Mouse (Mus musculus): Measurements from ENCODE around the gene Tmem132c. TPM values are rescaled to one million over a fixed set of nuclear protein-coding genes. Genes with fewer than 3 reads are reported as not detected.

The Tmem132c gene
- polyA plus RNA-seq, 1 experiment = not detected

DNA sequence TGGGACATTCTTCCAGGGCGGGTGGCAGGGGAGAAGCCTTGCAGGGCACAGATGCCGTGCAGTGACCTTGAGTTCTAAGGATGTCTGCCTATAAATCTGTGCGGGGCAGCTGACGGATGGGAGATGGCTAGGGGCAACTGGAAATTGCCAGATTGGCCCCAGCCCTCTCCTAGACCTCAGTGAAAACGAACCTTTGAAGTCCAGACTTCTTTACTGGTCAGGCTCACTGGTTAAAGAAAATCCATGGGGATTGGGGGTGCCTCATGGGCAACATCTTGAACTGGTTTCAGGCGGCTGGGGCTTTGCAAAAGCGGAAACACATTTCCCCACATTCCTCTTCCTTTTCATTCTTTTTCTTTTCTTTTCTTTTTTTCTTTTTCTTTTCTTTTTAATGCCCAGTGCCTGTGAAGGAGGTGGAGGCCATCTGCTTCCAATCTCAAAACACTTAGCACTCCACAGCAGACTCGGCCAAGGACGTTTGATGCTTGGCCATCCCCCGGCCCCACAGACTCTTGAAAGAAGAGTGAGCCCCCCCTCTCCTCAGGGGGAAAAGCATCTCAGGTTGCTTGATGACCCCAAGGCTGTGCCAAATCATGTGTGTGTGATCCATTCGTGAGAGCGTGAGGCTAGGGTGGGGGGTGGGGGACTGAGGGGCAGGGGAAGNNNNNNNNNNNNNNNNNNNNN lies 77.6 kb downstream of the Tmem132c start:
- Histone ChIP-seq H3ac (ENCODE audit: control insufficient read depth, insufficient read length) (no peak overlapping the region), H3K27me3 (ENCODE audit: control insufficient read depth, insufficient read depth, insufficient read length) (no peaks in the 10 kb centered on the region), H3K79me2 (ENCODE audit: control insufficient read depth, insufficient read depth) (no peaks in the 10 kb centered on the region), H3K36me3 (ENCODE audit: control insufficient read depth, insufficient read depth) (no peaks in the 10 kb centered on the region), H3K4me3 (no peak overlapping the region), H3K4me2 (ENCODE audit: low read depth) (no peak overlapping the region)
- no peak for TF ChIP-seq TCF12 (IDR thresholded peaks at IDR 0.05; ENCODE audit: insufficient read depth, poor library complexity, severe bottlenecking)
- no peak for TF ChIP-seq REST (IDR thresholded peaks at IDR 0.05; ENCODE audit: insufficient read depth, insufficient read length)

GRCm38 (mm10) chr5:127324645-127325044 lies 83.0 kb downstream of the Tmem132c start:
- H3K4me3 ChIP-seq = no peak overlapping the region
- no peaks in the 10 kb centered on the region for H3K79me2 ChIP-seq (ENCODE audit: control insufficient read depth, insufficient read depth)
- no peak overlapping the region for H3ac ChIP-seq (ENCODE audit: control insufficient read depth, insufficient read length)
- no peaks in the 10 kb centered on the region for H3K36me3 ChIP-seq (ENCODE audit: control insufficient read depth, insufficient read depth)
- TF ChIP-seq MYOG (IDR thresholded peaks at IDR 0.05; ENCODE audit: control insufficient read depth in 1 of 3, insufficient read depth in 1 of 3, insufficient read length in 2 of 3, low read depth in 2 of 3) = no peak
- no peak for TF ChIP-seq USF1 (IDR thresholded peaks at IDR 0.05; ENCODE audit: low read depth)
- TF ChIP-seq SRF (IDR thresholded peaks at IDR 0.05; ENCODE audit: control insufficient read depth, insufficient read length, low read depth) = no peak
- TF ChIP-seq CEBPB (IDR thresholded peaks at IDR 0.05; ENCODE audit: insufficient read depth, poor library complexity, severe bottlenecking) = no peak
- no peak for TF ChIP-seq E2F4 (IDR thresholded peaks at IDR 0.05; ENCODE audit: insufficient read depth)
- TF ChIP-seq POLR2AphosphoS2 (IDR thresholded peaks at IDR 0.05; ENCODE audit: insufficient read length, low read depth) = no peak
- no peak for TF ChIP-seq MYOD1 (IDR thresholded peaks at IDR 0.05; ENCODE audit: control insufficient read depth in 1 of 3, insufficient read length in 2 of 3, low read depth in 2 of 3)
- no peak for TF ChIP-seq REST (IDR thresholded peaks at IDR 0.05; ENCODE audit: insufficient read depth, insufficient read length)
- no peak for TF ChIP-seq TCF12 (IDR thresholded peaks at IDR 0.05; ENCODE audit: insufficient read depth, poor library complexity, severe bottlenecking)
- TF ChIP-seq MAX (IDR thresholded peaks at IDR 0.05; ENCODE audit: low read depth) = no peak
- TF ChIP-seq TCF3 (IDR thresholded peaks at IDR 0.05; ENCODE audit: insufficient read length, low read depth) = no peak
- no peak for TF ChIP-seq POLR2A (IDR thresholded peaks at IDR 0.05; ENCODE audit: insufficient read length, low read depth)
- no peaks in the 10 kb centered on the region for H3K27me3 ChIP-seq (ENCODE audit: control insufficient read depth, insufficient read depth, insufficient read length)
- H3K4me2 ChIP-seq (ENCODE audit: low read depth) = no peak overlapping the region

DNA sequence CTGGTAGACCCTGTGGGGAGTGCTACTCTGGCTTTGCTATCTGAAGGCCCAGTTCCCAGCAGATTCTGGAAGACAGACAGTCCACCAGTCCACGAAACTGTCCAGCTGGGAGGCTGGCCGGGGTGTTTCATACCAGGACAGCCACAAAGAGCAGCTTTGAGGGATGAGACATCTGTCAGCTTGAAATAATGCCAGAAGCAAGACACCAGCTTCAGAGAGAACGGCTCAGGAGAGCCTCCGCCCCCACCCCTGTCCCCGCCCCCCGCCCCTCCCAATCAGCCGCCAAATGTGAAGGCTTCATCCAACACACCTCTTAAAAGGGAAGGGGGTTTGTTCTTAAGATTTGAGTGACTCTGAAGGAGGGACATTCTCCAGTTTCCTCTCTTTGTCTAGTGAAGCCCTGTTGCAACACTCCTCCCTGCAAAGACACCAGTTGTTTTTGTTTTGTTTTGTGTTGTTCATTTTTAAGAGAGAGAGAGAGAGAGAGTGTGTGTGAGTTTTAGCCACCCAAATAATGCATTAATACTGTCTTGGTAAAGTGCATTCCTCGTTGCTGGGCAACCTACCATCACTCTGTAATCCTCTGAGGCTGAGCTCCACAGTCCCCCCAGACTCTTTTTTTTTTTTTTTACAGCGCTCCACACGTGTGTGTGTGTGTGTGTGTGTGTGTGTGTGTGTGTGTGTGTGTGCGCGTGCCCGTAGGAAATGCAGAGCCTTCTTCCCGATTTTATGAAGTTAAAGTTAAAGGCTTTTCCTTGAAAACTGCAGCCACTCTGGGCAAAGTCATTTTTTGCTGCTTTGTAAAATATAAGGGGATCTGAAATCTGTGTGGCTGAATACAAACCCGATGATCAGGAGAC lies 94.7 kb downstream of the Tmem132c start:
- H3ac ChIP-seq (ENCODE audit: control insufficient read depth, insufficient read length) = no peak overlapping the region
- H3K4me3 ChIP-seq = no peak overlapping the region
- TF ChIP-seq POLR2AphosphoS2 (IDR thresholded peaks at IDR 0.05; ENCODE audit: insufficient read length, low read depth) (no peak), MYOG (IDR thresholded peaks at IDR 0.05; ENCODE audit: control insufficient read depth in 1 of 3, insufficient read depth in 1 of 3, insufficient read length in 2 of 3, low read depth in 2 of 3) (no peak), CEBPB (IDR thresholded peaks at IDR 0.05; ENCODE audit: insufficient read depth, poor library complexity, severe bottlenecking) (no peak), E2F4 (IDR thresholded peaks at IDR 0.05; ENCODE audit: insufficient read depth) (no peak), TCF12 (IDR thresholded peaks at IDR 0.05; ENCODE audit: insufficient read depth, poor library complexity, severe bottlenecking) (no peak), REST (IDR thresholded peaks at IDR 0.05; ENCODE audit: insufficient read depth, insufficient read length) (no peak), MAX (IDR thresholded peaks at IDR 0.05; ENCODE audit: low read depth) (no peak), SRF (IDR thresholded peaks at IDR 0.05; ENCODE audit: control insufficient read depth, insufficient read length, low read depth) (no peak), TCF3 (IDR thresholded peaks at IDR 0.05; ENCODE audit: insufficient read length, low read depth) (no peak), USF1 (IDR thresholded peaks at IDR 0.05; ENCODE audit: low read depth) (no peak), POLR2A (IDR thresholded peaks at IDR 0.05; ENCODE audit: insufficient read length, low read depth) (no peak), MYOD1 (IDR thresholded peaks at IDR 0.05; ENCODE audit: control insufficient read depth in 1 of 3, insufficient read length in 2 of 3, low read depth in 2 of 3) (no peak)
- no peak overlapping the region for H3K4me2 ChIP-seq (ENCODE audit: low read depth)
- no peaks in the 10 kb centered on the region for H3K36me3 ChIP-seq (ENCODE audit: control insufficient read depth, insufficient read depth)
- H3K79me2 ChIP-seq (ENCODE audit: control insufficient read depth, insufficient read depth) = no peaks in the 10 kb centered on the region
- H3K27me3 ChIP-seq (ENCODE audit: control insufficient read depth, insufficient read depth, insufficient read length) = no peaks in the 10 kb centered on the region

DNA sequence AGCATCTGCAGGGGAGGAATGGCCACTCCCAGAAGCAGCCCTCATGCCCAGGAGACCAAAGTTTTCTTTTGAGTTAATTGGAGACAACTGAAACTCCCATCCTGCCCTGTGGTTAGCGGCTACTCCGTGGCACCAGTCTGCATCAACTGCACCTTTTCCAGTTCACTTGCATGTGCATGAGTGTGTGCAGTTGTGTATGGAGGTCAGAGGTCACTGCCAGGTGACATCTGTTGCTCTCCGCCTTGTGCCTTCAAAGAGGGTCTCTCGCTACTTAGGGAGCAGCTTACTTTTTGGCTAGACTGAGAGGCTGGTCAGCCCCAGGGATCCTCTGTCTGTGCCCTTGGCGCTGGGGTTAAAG lies 95.3 kb downstream of the Tmem132c start:
- no peak for TF ChIP-seq REST (IDR thresholded peaks at IDR 0.05; ENCODE audit: insufficient read depth, insufficient read length)
- no peak for TF ChIP-seq CEBPB (IDR thresholded peaks at IDR 0.05; ENCODE audit: insufficient read depth, poor library complexity, severe bottlenecking)
- no peak for TF ChIP-seq MYOG (IDR thresholded peaks at IDR 0.05; ENCODE audit: control insufficient read depth in 1 of 3, insufficient read depth in 1 of 3, insufficient read length in 2 of 3, low read depth in 2 of 3)
- no peak for TF ChIP-seq MAX (IDR thresholded peaks at IDR 0.05; ENCODE audit: low read depth)
- TF ChIP-seq TCF3 (IDR thresholded peaks at IDR 0.05; ENCODE audit: insufficient read length, low read depth) = no peak
- TF ChIP-seq TCF12 (IDR thresholded peaks at IDR 0.05; ENCODE audit: insufficient read depth, poor library complexity, severe bottlenecking) = no peak
- no peak for TF ChIP-seq POLR2AphosphoS2 (IDR thresholded peaks at IDR 0.05; ENCODE audit: insufficient read length, low read depth)
- no peak for TF ChIP-seq POLR2A (IDR thresholded peaks at IDR 0.05; ENCODE audit: insufficient read length, low read depth)
- no peak for TF ChIP-seq MYOD1 (IDR thresholded peaks at IDR 0.05; ENCODE audit: control insufficient read depth in 1 of 3, insufficient read length in 2 of 3, low read depth in 2 of 3)
- no peaks in the 10 kb centered on the region for H3K27me3 ChIP-seq (ENCODE audit: control insufficient read depth, insufficient read depth, insufficient read length)
- no peak overlapping the region for H3K4me3 ChIP-seq
- no peaks in the 10 kb centered on the region for H3K36me3 ChIP-seq (ENCODE audit: control insufficient read depth, insufficient read depth)
- no peak overlapping the region for H3K4me2 ChIP-seq (ENCODE audit: low read depth)
- H3ac ChIP-seq (ENCODE audit: control insufficient read depth, insufficient read length) = no peak overlapping the region
- H3K79me2 ChIP-seq (ENCODE audit: control insufficient read depth, insufficient read depth) = no peaks in the 10 kb centered on the region

Data from myocyte (in vitro differentiated cells).